Mouse (Mus musculus): ENCODE measurements at regions not wholly inside any gene's neighbourhood (a gene's known extent, or its start where the extent isn't known, plus 50 kb on each side); places are given as distances from the start of the nearest gene placed in this dataset.

DNA sequence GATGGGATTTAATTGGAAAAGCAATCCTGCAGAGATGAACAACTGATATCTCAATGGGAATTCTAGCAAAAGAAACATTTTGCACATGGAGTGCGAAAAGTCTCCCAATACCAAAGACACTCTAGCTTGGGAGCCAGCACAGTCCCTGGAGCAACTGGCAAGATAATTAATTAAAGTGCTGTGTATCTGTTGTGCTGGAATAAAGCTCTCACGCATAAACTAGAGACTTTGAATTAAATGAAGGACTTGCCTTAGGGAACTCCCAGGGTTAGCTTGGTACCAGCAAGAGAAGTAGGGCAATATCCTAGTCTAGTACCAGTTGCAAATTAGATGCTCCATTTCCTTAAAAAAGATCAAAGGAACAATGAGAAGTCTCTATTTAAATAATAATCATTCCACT is 501.5 kb downstream of the Arl4a start:
- in situ Hi-C loops (cut with MboI; ENCODE audit: low pct_unique_long_range_greater_than_20kb in 1 of 2, low sequenced_read_pairs in 2 of 2, unreplicated experiment in 1 of 2) = no loop called here

DNA sequence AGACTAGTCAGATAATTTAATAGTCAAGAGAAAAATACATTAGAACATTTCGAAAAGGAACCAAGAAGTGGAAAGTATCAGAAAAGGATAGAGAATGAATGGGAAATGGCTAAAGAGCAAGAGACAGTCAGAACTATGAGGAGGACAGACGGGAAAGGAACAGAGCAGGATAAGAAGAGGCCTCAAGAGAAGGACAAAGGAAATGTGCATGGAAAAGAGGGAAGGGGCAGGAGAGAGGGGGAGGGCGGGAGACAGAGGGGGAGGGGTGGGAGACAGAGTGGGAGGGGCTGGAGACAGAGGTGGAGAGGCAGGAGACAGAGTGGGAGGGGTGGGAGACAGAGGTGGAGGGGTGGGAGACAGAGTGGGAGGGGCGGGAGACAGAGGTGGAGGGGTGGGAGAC is 509.7 kb downstream of the Arl4a start:
- in situ Hi-C loops (cut with MboI; ENCODE audit: low pct_unique_long_range_greater_than_20kb in 1 of 2, low sequenced_read_pairs in 2 of 2, unreplicated experiment in 1 of 2) = no loop called here

DNA sequence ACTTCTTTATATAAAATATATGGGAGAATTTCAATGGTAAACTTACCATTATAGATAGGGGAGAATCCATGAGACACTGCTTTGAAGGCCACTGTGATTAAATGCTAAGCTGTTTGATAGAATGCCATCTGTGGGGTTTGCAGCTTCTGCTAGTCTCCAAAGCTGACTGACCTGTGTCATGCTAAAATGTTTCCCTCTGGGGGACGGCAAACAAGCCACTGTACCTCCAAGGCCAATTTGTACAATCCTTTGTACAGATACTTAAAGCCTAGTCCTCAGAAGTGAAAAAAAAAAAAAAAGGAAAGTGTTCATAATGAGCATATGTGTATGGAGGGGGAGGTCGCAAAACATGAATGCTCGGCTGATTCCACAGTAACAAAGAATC is 510.6 kb downstream of the Arl4a start:
- in situ Hi-C loops (cut with MboI; ENCODE audit: low pct_unique_long_range_greater_than_20kb in 1 of 2, low sequenced_read_pairs in 2 of 2, unreplicated experiment in 1 of 2) = no loop called here

DNA sequence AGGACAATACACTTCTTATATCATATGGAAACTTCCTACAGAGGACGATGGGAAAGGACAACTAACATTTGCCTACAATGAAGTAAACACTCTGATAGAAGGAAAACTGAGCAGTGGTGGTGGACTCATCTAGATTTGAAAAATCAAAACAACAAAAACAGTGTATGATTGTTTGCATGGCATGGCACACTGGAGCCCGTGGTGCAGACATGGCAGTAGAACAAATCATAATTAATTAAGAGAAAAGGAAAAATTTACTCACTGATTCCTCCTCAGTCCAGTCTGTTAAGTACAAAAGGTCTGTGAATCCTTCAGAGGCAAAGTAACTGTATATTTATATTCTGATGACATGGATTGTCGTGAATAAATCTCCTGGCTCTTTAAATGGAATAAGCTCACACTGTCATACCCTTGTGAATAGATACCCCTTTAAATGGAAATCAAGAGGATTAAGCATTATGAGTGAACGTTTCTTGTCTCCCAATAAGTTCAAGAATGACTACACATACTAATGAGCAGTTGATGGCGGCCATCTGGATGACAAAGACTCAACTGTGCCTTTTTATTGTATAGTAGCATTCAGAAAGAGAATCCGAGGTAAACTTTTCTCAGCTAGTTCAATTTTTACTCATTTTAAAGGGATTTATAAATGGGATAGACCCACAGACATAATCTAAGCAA is 511.1 kb downstream of the Arl4a start:
- in situ Hi-C loops (cut with MboI; ENCODE audit: low pct_unique_long_range_greater_than_20kb in 1 of 2, low sequenced_read_pairs in 2 of 2, unreplicated experiment in 1 of 2) = no loop called here

DNA sequence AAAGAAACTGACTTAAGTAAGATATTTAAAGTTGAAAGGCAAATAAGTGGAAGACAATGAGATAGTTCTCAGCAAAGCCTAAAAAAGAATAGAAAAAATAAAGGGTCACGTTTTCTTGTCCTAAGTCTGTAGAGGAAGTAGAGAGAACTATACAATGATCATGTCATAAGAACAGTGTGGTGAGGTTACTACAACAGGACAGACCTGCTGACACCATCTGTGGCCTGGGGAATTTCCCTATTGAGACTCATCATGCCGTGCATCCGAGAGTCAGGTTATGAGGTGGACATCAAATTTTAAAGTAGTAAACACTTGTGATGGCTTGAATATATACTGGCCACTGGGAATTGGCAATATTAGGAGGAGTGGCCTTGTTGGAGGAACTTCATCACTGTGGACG is 522.1 kb downstream of the Arl4a start:
- in situ Hi-C loops (cut with MboI; ENCODE audit: low pct_unique_long_range_greater_than_20kb in 1 of 2, low sequenced_read_pairs in 2 of 2, unreplicated experiment in 1 of 2) = loop anchor here (10.0 to 25.0 kb wide), 3 partner anchors 522 to 649 kb away; partner anchors contain the start of gene Arl4a (in 1 of the 2)

DNA sequence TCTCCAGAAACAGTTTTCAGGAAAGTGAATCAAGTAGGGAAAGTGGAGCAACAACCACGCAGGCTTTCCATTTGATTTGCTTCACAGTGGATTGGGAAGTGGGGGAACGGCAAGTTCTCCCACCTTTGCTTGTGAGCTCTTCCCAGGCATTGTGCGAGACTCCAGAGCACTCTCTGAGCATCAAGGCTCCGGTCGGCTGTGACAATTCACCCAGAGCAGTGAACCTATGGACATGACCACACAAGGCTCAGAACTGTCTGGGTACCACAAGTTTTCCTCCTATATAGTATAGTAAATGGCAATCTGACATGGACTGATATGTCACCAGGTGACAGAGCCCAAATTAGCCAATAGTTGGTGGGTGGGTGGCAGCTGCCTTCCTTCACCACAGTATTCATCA is 527.0 kb downstream of the Arl4a start:
- in situ Hi-C loops (cut with MboI; ENCODE audit: low pct_unique_long_range_greater_than_20kb in 1 of 2, low sequenced_read_pairs in 2 of 2, unreplicated experiment in 1 of 2) = loop anchor here (10.0 to 25.0 kb wide), 3 partner anchors 526 to 654 kb away; partner anchors contain the start of gene Arl4a (in 1 of the 2)

DNA sequence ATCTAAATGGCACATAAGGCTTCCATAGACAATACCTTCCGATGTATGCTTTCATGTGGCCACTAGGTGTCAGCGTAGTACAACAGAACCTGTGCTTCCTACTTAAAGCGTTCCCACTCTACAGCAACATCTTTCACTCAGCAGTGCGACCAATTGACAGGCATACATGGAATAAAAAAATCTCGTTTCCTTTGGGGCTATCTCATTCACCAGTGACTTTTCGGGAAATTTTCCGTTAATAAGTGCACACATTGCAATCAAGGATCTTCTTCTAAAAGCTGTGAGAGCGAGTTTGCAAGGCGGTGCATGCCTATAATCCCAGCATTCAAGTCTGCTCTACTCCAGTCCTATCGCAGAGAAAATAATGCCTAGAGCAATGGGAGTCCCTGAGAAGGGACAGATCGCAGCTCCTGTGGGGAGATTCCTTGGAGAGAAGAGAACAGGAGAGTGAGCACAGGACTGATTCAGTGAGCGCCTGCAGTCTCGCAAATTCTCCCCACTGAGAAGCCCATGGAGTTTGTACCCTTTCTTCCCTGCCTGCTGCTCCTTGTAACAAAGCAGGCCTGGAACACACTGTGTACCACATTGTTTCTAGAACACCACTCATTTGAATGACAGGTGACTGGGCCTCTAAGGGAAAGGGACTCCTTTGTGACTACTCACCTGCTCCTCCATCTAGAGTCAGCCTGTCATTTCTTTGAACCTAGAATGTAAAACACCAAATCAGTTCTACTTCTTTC is 527.6 kb downstream of the Arl4a start:
- in situ Hi-C loops (cut with MboI; ENCODE audit: low pct_unique_long_range_greater_than_20kb in 1 of 2, low sequenced_read_pairs in 2 of 2, unreplicated experiment in 1 of 2) = loop anchor here (10.0 to 25.0 kb wide), 3 partner anchors 527 to 655 kb away; partner anchors contain the start of gene Arl4a (in 1 of the 2)

DNA sequence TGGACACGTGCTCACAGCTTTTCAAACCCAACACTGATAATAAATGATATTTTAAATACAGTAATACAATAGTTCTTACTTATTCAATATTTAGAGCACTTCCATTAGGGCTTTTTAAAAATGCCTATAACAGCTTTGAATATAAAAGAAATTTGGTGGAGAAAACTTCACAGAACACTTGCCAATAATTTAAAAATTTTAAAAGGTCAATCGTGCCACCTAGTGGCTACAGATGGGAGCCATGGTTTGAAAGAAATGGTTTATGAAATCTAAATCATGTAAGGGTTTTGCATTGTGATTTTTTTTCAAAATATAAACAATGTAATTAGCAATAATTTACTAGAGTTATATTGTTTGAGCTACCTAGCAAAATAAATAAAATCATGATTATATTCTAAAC is 541.6 kb downstream of the Arl4a start:
- in situ Hi-C loops (cut with MboI; ENCODE audit: low pct_unique_long_range_greater_than_20kb in 1 of 2, low sequenced_read_pairs in 2 of 2, unreplicated experiment in 1 of 2) = loop anchor here (25.0 kb wide), 1 partner anchor 434 kb away; no protein-coding TSS in a partner anchor

DNA sequence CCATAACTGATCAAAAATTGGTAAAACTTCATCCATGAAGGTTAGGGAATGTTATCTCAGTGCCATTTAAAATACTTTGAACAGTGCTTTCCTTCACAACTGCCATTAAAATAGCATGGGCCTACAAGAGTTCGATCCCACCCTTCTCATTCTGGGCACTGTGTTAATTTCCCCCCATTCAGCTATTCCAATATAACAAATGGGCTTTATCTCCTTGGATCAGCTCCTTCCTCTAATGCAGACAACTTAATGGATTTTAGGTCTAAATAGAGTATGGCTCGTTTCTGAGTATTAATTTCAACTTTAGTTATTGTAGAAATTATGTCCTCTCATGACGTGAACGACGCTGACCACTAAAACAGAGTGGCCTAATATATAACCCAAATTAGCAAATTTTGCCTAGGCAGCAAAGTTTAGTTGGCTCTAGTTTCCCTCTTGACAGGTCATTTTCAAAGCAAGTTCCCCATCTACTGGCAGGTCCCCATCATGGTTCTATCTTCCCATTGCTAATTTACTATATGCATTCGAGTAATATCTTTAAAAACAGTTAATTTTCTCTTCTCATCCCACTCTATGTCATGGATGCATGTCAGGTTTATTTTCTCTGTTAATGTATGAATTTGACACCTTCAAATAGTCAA is 544.1 kb downstream of the Arl4a start:
- in situ Hi-C loops (cut with MboI; ENCODE audit: low pct_unique_long_range_greater_than_20kb in 1 of 2, low sequenced_read_pairs in 2 of 2, unreplicated experiment in 1 of 2) = loop anchor here (25.0 kb wide), 1 partner anchor 431 kb away; no protein-coding TSS in a partner anchor

DNA sequence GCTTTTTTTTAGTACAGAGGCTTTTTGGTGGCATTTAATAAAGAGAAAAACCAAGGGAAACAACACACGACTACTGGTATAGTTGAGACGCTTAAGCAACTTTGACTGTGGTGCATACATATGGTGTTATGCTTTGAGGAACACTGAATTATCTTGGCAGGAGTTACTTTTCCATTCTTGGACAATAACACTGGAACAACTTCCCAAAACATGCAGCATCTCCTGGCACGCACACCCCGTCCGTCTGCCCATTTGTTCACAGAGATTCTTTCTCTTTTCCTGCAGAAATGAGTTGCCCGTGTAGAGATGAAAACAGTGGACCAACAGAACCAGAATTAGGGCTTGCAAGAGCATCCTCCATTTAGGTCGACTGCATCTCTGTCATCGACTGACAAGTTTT is 544.7 kb downstream of the Arl4a start:
- in situ Hi-C loops (cut with MboI; ENCODE audit: low pct_unique_long_range_greater_than_20kb in 1 of 2, low sequenced_read_pairs in 2 of 2, unreplicated experiment in 1 of 2) = loop anchor here (25.0 kb wide), 1 partner anchor 431 kb away; no protein-coding TSS in a partner anchor

DNA sequence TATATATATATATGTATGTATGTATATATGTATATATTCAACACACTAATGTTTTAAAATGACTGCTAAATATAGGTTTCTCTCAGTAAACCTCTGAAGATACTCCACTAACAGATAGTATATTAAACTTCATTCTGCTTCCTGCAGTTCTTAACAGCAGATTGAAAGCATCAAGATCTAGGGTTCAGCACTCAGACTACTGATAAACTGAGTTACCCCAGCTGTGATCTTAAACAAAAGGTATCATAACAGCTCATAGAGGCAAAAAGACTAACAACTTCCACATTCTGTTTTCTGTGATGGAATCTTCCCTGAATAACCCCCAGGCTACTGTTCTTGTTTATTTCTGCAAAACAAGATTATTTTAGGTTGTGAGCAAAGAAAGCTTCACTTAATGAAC is 564.8 kb downstream of the Arl4a start:
- in situ Hi-C loops (cut with MboI; ENCODE audit: low pct_unique_long_range_greater_than_20kb in 1 of 2, low sequenced_read_pairs in 2 of 2, unreplicated experiment in 1 of 2) = no loop called here
